Mouse (Mus musculus): ENCODE measurements around the gene C1galt1. TPM values are rescaled to one million over a fixed set of nuclear protein-coding genes. Genes with fewer than 3 reads are reported as not detected.

C1galt1 gene
- total RNA-seq, 2 experiments from 2014 or later: 15.3 to 15.5 TPM

- intact Hi-C loops (cut with DNase I): no loop called here
- DNase-seq: no peak
Observed at GRCm38 (mm10) chr6:7857356-7858247, 13.0 kb downstream of the C1galt1 start.

GRCm38 (mm10) chr6:7858586-7858985 lies 13.9 kb downstream of the C1galt1 start:
- no peak for DNase-seq
- intact Hi-C loops (cut with DNase I): no loop called here

- intact Hi-C loops (cut with DNase I): no loop called here
- no peak for DNase-seq
Observed at GRCm38 (mm10) chr6:7859161-7859560, 14.5 kb downstream of the C1galt1 start.

GRCm38 (mm10) chr6:7861033-7861432 lies 16.4 kb downstream of the C1galt1 start:
- DNase-seq: no peak
- intact Hi-C loops (cut with DNase I): no loop called here

- no peak for DNase-seq
- intact Hi-C loops (cut with DNase I): no loop called here
Observed at GRCm38 (mm10) chr6:7863354-7863753, 18.7 kb downstream of the C1galt1 start.

GRCm38 (mm10) chr6:7876836-7877235 lies 32.2 kb downstream of the C1galt1 start:
- intact Hi-C loops (cut with DNase I): no loop called here
- DNase-seq: no peak

- intact Hi-C loops (cut with DNase I): no loop called here
- DNase-seq: no peak
Observed at GRCm38 (mm10) chr6:7881595-7882128, 37.0 kb downstream of the C1galt1 start.

- intact Hi-C loops (cut with DNase I): no loop called here
- DNase-seq: peak; percentile 54 to 60
Observed at GRCm38 (mm10) chr6:7882520-7882919, 37.9 kb downstream of the C1galt1 start.

GRCm38 (mm10) chr6:7885994-7886684 lies 41.5 kb downstream of the C1galt1 start:
- intact Hi-C loops (cut with DNase I): no loop called here
- no peak for DNase-seq

- intact Hi-C loops (cut with DNase I): no loop called here
- DNase-seq: no peak
Observed at GRCm38 (mm10) chr6:7886685-7887004, 42.0 kb downstream of the C1galt1 start.

GRCm38 (mm10) chr6:7896339-7896738 lies 51.7 kb downstream of the C1galt1 start:
- DNase-seq: no peak
- intact Hi-C loops (cut with DNase I): no loop called here

GRCm38 (mm10) chr6:7912015-7912414 lies 67.4 kb downstream of the C1galt1 start:
- no peak for DNase-seq
- intact Hi-C loops (cut with DNase I): no loop called here

Other genes starting within 250 kb of the C1galt1 start
- gene Asns, start 151.6 kb upstream of the C1galt1 start, total RNA-seq (2021): 1 to 10 TPM; 2.7 to 3.1 TPM